In the genomic region with DNA sequence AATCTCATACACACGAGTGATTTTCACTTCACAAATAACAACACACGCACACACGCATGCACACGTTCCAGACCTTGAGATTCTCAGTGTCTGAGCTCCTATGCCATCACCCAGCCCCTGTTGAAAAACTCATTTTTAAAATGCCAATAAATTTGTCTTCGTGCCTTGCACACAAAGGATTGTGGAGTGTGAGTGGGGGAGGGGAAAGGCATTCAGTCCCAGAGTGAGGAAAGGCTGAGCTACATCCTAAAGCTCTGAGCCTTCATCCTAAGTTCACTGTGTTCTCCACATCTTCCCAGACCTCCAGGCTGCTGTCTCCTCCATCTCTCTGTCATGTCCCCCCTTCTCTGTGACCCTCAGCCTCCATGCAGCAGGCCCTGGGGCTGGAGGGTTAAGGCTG, we compare ENCODE assay signal across 13 mouse cellular contexts. TPM values are rescaled to one million over a fixed set of nuclear protein-coding genes. Genes with fewer than 3 reads are reported as not detected.
DNase-seq lines count a peak whose midpoint lies in the region.
"Had no signal": no experiment of that assay in that cellular context is flagged by ENCODE, and none has a peak within 500 bp of the region (broad histone marks: within the 10 kb centered on the region; RNA-seq: fewer than 3 reads in every experiment).

No protein-coding gene starts in this region.

- H3K36me3 ChIP-seq in midbrain, embryonic 10.5 days = no peaks in the 10 kb centered on the region

- no peaks in the 10 kb centered on the region for H3K9me3 ChIP-seq in midbrain, embryonic 10.5 days (replicated peaks)

- peaks cover 70% of the 10 kb centered on the region for H3K4me1 ChIP-seq in midbrain, embryonic 10.5 days

- H3K4me3 ChIP-seq in midbrain, embryonic 10.5 days = peak overlapping the region; percentile 29; the same call in 1 of the 2 replicates

- H3K27me3 ChIP-seq in midbrain, embryonic 10.5 days (ENCODE audit: low read depth, poor library complexity, severe bottlenecking) = peaks cover 87% of the 10 kb centered on the region

- whole genome bisulfite sequencing in midbrain, embryonic 10.5 days = 54% methylated on average over 5 of the region's 5 CpGs

- peak; percentile 42 to 54 for DNase-seq in cerebellum, postnatal 10 days
- no peak for DNase-seq in cerebellum, adult 11-12 months
- peak; percentile 27 to 31 for DNase-seq in right cerebral cortex, postnatal 10 days (ENCODE audit: low spot score in 2 of 2)
- DNase-seq in right cerebral cortex, postnatal 36 days (ENCODE audit: low spot score in 2 of 2) = no peak
- DNase-seq in midbrain, embryonic 10.5 days (ENCODE audit: low spot score) = no peak
- DNase-seq in urinary bladder, adult 2 months (ENCODE audit: low spot score) = no peak
- DNase-seq in ovary, postnatal 10 days (ENCODE audit: low spot score) = no peak
- DNase-seq in retina, embryonic 14.5 days (ENCODE audit: low spot score) = no peak
- DNase-seq: adrenal gland, postnatal 36 days; embryo, embryonic 11 days; heart, postnatal 10 days; kidney, postnatal 10 days; lung, embryonic 14.5 days had no signal

- peak overlapping the region; percentile 17 for H3K27ac ChIP-seq in midbrain, embryonic 10.5 days (replicated peaks)

RNA-seq across cellular contexts. Expression of gene Unc13a, which starts 4.3 kb away (rescaled TPM):
- polyA plus RNA-seq in midbrain, embryonic 10.5 days (2016; fragmentation: Nextera tagmentation; extraction: Ambion mirVana) = 4.6 and 8.1 TPM in 2 replicates
- 0.44 and 0.47 TPM in 2 replicates for polyA plus RNA-seq in urinary bladder, adult 2 months (2012; rRNA removed)

RNA-seq across cellular contexts. Expression of gene Jak3, which starts 8.8 kb away (rescaled TPM):
- polyA plus RNA-seq in midbrain, embryonic 10.5 days (2016; fragmentation: Nextera tagmentation; extraction: Ambion mirVana) = 2.8 and 3.7 TPM in 2 replicates
- polyA plus RNA-seq in urinary bladder, adult 2 months (2012; rRNA removed) = 14.9 and 17.1 TPM in 2 replicates

RNA-seq across cellular contexts. Expression of gene Insl3, which starts 21.8 kb away (rescaled TPM):
- polyA plus RNA-seq in midbrain, embryonic 10.5 days (2016; fragmentation: Nextera tagmentation; extraction: Ambion mirVana) = 0.30 and 0.37 TPM in 2 replicates
- 7.7 and 11.7 TPM in 2 replicates for polyA plus RNA-seq in urinary bladder, adult 2 months (2012; rRNA removed)

RNA-seq across cellular contexts. Expression of gene B3gnt3, which starts 34.3 kb away (rescaled TPM):
- polyA plus RNA-seq in midbrain, embryonic 10.5 days (2016; fragmentation: Nextera tagmentation; extraction: Ambion mirVana) = 0.67 and 0.89 TPM in 2 replicates
- 4.8 and 7.4 TPM in 2 replicates for polyA plus RNA-seq in urinary bladder, adult 2 months (2012; rRNA removed)

RNA-seq across cellular contexts. Expression of gene Colgalt1, which starts 56.5 kb away (rescaled TPM):
- 51.2 and 52.8 TPM in 2 replicates for polyA plus RNA-seq in midbrain, embryonic 10.5 days (2016; fragmentation: Nextera tagmentation; extraction: Ambion mirVana)
- 124 and 144 TPM in 2 replicates for polyA plus RNA-seq in urinary bladder, adult 2 months (2012; rRNA removed)

Comparison
In these comparisons a context has a peak if more than half of its experiments do, and no peak if none do; other contexts are left out.
1. DNase-seq: peak in cerebellum, postnatal 10 days (2 of 2) and right cerebral cortex, postnatal 10 days (2 of 2); none in cerebellum, adult 11-12 months (single experiment), right cerebral cortex, postnatal 36 days (0 of 2), midbrain, embryonic 10.5 days (single experiment), urinary bladder, adult 2 months (single experiment), ovary, postnatal 10 days (single experiment) and retina, embryonic 14.5 days (single experiment).